Mouse (Mus musculus) left cerebral cortex, postnatal 25 days (tissue): Measurements from ENCODE around the gene Adam1b. TPM values are rescaled to one million over a fixed set of nuclear protein-coding genes. Genes with fewer than 3 reads are reported as not detected.
A peak's percentile ranks its signal among the peaks of the same experiment; 100 is the strongest.
"Not testable (repeated sequence)": the region's sequence is repeated elsewhere in the genome, so short reads cannot be mapped to it uniquely, and the experiment has no call there.

Experiments used
- DNase-seq, 2 experiments: peaks; one replicate each; pipeline ENCODE4 v3.0.0; 2022; ENCODE audit warnings: low spot score in 2 of 2, mixed read lengths in 1 of 2
- intact Hi-C: fragments of 180-260 bp; cut with DNase I; formaldehyde crosslinking; loops from one replicate; pipeline ENCODE4 v1.15.1; 2025
- total RNA-seq, 2 experiments: library from RNA; stranded (reverse); gene quantifications; 2 replicates each; pipeline ENCODE4 v1.2.3; 2021

Adam1b gene
- total RNA-seq, 2 experiments from 2014 or later = 0.11 TPM; not detected in 1

GRCm38 (mm10) chr5:121506846-121507245 is 3.6 kb upstream of the Adam1b start:
- intact Hi-C loops = no loop called here

DNA sequence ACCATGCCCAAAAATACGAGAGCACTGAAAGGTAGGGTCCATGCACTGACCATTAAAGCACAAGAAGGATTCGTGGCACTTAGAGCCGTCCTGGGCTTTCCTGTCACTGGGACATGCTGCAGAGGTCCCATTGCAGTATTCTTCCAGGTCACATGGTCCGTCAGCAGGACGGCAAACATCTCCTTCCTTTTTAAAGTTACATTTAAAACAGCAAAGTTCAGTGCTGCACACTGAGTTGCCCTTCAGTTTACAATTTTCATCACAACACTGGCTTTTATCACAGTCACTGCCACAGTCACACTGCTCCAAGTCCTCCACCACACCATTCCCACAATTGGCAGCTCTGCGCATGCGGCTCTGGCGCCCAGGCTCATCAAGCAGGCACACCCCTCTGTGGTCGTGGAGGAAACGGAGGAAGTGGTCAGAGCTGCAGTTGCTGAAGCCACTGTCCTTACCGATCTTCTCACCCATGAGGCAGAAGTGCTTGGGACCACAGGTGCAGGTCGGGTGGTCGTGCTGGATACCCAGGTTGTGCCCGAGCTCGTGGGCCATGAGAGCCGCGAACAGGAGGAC is 1.7 kb downstream of the Adam1b start:
- not testable (repeated sequence) for DNase-seq

More at GRCm38 (mm10) chr5:121506846-121507245, 3.6 kb upstream of the Adam1b start:
- DNase-seq = no peak

DNA sequence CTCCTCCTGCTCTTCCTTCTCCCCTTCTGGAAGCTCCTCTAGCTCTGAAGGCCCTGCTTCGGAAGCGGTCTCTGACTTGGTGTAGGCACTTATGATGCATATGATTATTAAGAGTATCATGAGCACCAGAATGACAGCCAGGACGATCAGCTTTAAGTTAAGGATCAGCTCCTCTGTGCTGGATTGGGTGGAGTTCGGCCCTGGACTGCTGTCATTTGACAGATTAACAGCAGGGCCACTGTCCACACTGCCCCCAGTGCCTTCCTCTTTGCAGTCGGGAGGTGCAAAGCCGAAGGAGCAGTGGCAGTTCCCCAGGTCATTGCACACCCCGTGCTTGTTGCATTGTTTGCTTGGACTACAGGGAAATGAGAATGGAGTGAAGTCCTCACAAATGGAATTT is 2.5 kb downstream of the Adam1b start:
- intact Hi-C loops = no loop called here

More for the DNA sequence above, 1.7 kb downstream of the Adam1b start:
- intact Hi-C loops = not testable (repeated sequence)

DNA sequence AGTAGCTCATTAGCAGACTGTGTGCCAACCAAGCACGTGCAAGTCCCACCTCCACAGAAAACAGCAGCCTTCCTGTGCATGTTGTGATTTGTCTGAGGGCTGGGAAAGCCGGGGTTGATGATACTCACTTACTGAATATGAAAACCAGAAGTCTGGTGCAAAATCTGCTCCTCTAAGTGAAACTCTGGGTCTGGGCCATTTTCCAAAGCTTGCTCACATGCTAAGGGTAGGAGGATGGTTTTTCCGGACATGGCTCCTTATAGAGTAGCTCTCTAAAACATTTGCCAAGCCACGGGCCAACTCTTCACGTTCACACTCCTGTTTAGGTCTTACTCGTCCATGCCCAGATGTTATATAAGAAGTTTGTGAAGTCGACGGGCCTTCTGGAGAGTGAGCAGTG is 9.9 kb downstream of the Adam1b start:
- DNase-seq = peak; percentile 53 to 96
- intact Hi-C loops = no loop called here

More for the DNA sequence above, 2.5 kb downstream of the Adam1b start:
- no peak for DNase-seq

GRCm38 (mm10) chr5:121484801-121485200 is 18.4 kb downstream of the Adam1b start:
- intact Hi-C loops = no loop called here
- DNase-seq = no peak

DNA sequence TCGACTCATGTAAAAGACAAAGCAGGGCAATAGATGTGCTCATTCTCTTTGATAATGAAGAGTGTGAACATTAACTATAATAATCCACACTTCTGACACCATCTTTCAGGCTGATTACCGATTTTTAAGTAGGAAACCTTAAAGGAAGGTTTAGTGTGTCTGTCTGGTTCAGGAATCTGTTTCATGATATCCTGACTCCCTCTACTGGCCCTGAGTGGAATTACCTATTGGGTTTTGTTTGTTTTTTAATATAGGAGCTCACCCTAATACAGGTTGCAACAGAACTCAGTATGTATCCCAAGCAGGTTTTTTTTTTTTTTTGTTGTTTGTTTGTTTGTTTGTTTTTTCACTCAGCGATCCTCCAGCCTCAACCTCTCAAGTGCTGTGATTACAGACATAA is 25.6 kb downstream of the Adam1b start:
- intact Hi-C loops = no loop called here
- peak; percentile 48 to 72 for DNase-seq

GRCm38 (mm10) chr5:121476040-121476439 is 27.2 kb downstream of the Adam1b start:
- intact Hi-C loops = no loop called here
- DNase-seq = no peak

DNA sequence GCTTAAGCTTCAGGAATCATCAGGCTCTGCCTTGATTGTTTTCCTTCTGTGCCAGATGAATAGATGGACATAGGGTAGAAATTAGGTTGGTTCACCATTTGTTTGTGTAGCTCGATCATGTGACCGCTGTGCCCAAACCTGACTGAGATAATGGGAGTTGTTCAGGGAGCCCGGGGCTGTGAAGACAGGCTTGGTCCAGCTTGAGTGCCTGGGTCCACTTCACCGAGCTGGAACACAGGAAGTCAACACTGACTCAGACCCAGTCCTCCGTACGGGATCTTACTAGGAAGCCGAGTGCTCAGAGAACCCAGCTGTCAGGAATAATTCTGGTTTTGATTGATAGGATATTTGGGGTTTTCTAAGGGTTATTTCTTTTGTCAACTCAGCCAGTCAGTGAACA is 28.6 kb downstream of the Adam1b start:
- intact Hi-C loops = no loop called here

GRCm38 (mm10) chr5:121472411-121472810 is 30.8 kb downstream of the Adam1b start:
- intact Hi-C loops = no loop called here
- no peak for DNase-seq

More for the DNA sequence above, 28.6 kb downstream of the Adam1b start:
- no peak for DNase-seq

DNA sequence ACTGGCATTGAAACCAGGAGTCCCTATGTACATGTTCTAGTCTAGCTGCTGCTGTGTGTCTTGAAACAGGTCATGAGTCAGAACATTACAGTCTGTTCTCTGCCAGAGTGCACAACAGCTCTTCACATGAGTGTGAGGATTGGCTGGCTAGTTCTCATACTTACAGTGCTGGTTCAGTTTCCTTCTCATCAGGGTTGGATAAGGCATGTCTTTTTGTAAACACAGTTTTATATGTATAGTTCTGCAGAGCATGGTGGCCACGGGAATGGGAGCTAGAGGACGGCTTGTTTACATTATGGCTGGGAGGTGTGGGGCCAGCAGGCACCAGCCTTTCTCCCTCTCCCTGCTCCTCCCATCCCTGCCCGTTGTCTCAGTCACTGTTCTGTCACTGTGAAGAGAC is 33.7 kb downstream of the Adam1b start:
- intact Hi-C loops = no loop called here
- no peak for DNase-seq

DNA sequence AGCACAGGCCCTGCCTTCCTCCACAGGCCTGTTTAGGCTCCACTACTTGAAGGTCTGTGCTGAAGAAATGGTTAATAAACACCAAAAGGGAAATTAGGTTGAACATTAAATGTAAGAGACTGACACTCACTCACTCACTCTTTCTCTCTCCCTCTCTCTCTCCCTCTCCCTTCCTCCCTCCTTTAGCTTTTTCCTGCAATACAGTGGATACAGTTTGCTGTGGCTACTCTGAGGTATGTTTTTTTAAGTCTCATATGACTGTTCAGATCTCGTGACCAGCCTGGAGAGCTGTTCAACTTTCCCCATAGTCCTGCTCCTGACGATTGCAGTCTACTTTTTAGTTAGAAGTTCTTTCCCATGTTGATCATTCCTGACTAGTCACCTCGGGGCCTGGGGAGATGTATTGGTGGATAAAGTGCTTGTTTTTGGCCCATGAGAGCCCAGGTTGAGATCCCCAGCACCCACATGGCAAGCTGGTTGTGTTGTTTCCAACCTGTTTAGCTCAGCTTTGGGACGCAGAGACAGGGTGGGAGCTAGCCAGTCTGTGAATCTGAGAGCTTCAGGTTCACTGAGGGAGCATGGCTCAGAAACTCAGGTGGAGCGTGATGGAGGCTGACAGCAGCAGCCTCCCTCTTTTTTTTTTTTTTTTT is 39.5 kb downstream of the Adam1b start:
- intact Hi-C loops = no loop called here
- DNase-seq = no peak

- no peak for DNase-seq
- intact Hi-C loops = no loop called here
Measured at GRCm38 (mm10) chr5:121462967-121463366, 40.3 kb downstream of the Adam1b start.

DNA sequence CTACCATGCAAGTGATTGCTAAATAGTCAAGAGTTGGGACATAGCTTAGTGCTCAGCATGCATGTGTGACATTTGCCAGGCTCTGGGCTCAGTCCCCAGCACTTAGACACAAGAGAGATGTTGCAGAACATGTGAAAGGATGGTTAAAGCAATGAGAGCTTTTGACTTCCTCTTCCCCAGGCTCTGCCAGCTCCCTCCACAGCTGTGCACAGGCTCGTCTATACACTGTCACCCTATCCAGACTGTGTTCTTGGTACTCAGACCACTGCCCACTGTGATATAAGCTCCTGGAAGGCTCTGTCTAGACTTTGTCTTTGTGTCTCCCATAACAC is 41.1 kb downstream of the Adam1b start:
- intact Hi-C loops = no loop called here
- DNase-seq = no peak

GRCm38 (mm10) chr5:121461339-121462170 is 41.7 kb downstream of the Adam1b start:
- intact Hi-C loops = no loop called here
- no peak for DNase-seq

GRCm38 (mm10) chr5:121455510-121456265 is 47.5 kb downstream of the Adam1b start:
- intact Hi-C loops = no loop called here
- no peak for DNase-seq

DNA sequence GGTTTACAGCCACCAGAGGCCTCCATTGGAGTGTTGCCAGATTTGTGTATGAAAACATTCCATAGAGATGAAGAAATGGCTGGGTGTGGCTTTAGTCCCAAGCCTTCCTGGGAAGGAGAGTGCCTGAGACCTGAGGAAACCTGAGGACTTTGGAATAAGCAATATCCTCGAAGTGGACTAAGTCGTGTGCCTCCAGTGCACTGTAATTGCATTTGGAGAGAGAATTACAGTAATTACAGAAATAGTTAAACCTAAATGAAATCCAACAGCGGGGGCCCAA is 48.8 kb downstream of the Adam1b start:
- intact Hi-C loops = no loop called here

GRCm38 (mm10) chr5:121453743-121454502 is 49.3 kb downstream of the Adam1b start:
- intact Hi-C loops = no loop called here
- DNase-seq = no peak

More for the DNA sequence above, 48.8 kb downstream of the Adam1b start:
- no peak for DNase-seq

GRCm38 (mm10) chr5:121452906-121453305 is 50.3 kb downstream of the Adam1b start:
- no peak for DNase-seq
- intact Hi-C loops = no loop called here

GRCm38 (mm10) chr5:121452026-121452869 is 51.0 kb downstream of the Adam1b start, which contains the start of gene Erp29:
Gene Erp29, minus strand, starts transcription at chr5:121452506.
- intact Hi-C loops = no loop called here
- DNase-seq = peak; percentile 98 to 99
